16 mouse cellular contexts compared by ENCODE assay signal in genomic region chr3:38234534-38234933, GRCm38 (mm10).
DNase-seq lines count a peak whose midpoint lies in the region; ATAC-seq lines count a peak whose summit lies in the region.
"Had no signal": no experiment of that assay in that cellular context is flagged by ENCODE, and none has a peak within 500 bp of the region (broad histone marks: within the 10 kb centered on the region; RNA-seq: fewer than 3 reads in every experiment).

No protein-coding gene starts in this region.

- no peaks in the 10 kb centered on the region for H3K27me3 ChIP-seq in midbrain, embryonic 11.5 days (ENCODE audit: control insufficient read depth, insufficient read depth, low read length)
- no peaks in the 10 kb centered on the region for H3K27me3 ChIP-seq in midbrain, embryonic 14.5 days (ENCODE audit: control insufficient read depth, insufficient read depth, low read length)
- no peaks in the 10 kb centered on the region for H3K27me3 ChIP-seq in limb, embryonic 10.5 days (ENCODE audit: low read depth, poor library complexity, severe bottlenecking)
- H3K27me3 ChIP-seq in kidney, embryonic 14.5 days (ENCODE audit: control insufficient read depth, insufficient read depth, low read length) = no peaks in the 10 kb centered on the region
- H3K27me3 ChIP-seq: forebrain, embryonic 15.5 days; neural tube, embryonic 12.5 days had no signal

- H3K36me3 ChIP-seq in midbrain, embryonic 11.5 days (ENCODE audit: control insufficient read depth, insufficient read depth, low read length) = no peaks in the 10 kb centered on the region
- no peaks in the 10 kb centered on the region for H3K36me3 ChIP-seq in midbrain, embryonic 14.5 days (ENCODE audit: control insufficient read depth, insufficient read depth, low read length)
- no peaks in the 10 kb centered on the region for H3K36me3 ChIP-seq in limb, embryonic 10.5 days
- H3K36me3 ChIP-seq in kidney, embryonic 14.5 days (ENCODE audit: control insufficient read depth, insufficient read depth, low read length) = no peaks in the 10 kb centered on the region
- H3K36me3 ChIP-seq: forebrain, embryonic 15.5 days; hindbrain, embryonic 12.5 days; midbrain, embryonic 10.5 days; neural tube, embryonic 12.5 days had no signal

- WGBS in midbrain, embryonic 11.5 days = 87% methylated on average over 4 of the region's 4 CpGs
- 69% methylated on average over 4 of the region's 4 CpGs for WGBS in midbrain, embryonic 14.5 days
- WGBS in limb, embryonic 10.5 days = 91% methylated on average over 4 of the region's 4 CpGs
- WGBS in kidney, embryonic 14.5 days = 34% methylated on average over 4 of the region's 4 CpGs

- H3K4me2 ChIP-seq in midbrain, embryonic 11.5 days = no peak overlapping the region
- no peak overlapping the region for H3K4me2 ChIP-seq in midbrain, embryonic 14.5 days (ENCODE audit: low read length)
- H3K4me2 ChIP-seq in kidney, embryonic 14.5 days (replicated peaks; ENCODE audit: low read depth, low read length) = no peak overlapping the region
- H3K4me2 ChIP-seq: forebrain, embryonic 15.5 days; hindbrain, embryonic 12.5 days; neural tube, embryonic 12.5 days had no signal

- H3K27ac ChIP-seq in midbrain, embryonic 11.5 days (ENCODE audit: low read depth, low read length) = no peak overlapping the region
- no peak overlapping the region for H3K27ac ChIP-seq in midbrain, embryonic 14.5 days (replicated peaks; ENCODE audit: low read depth, low read length)
- no peak overlapping the region for H3K27ac ChIP-seq in limb, embryonic 10.5 days
- no peak overlapping the region for H3K27ac ChIP-seq in kidney, embryonic 14.5 days (ENCODE audit: low read depth, low read length)
- H3K27ac ChIP-seq: forebrain, embryonic 15.5 days; hindbrain, embryonic 12.5 days; liver, embryonic 14.5 days; macrophage; neural tube, embryonic 12.5 days had no signal

- no peak for ATAC-seq in midbrain, embryonic 11.5 days (ENCODE audit: low FRiP score)
- no peak for ATAC-seq in midbrain, embryonic 14.5 days (ENCODE audit: low FRiP score, low TSS enrichment)
- no peak for ATAC-seq in kidney, embryonic 14.5 days (ENCODE audit: low FRiP score, low TSS enrichment)
- ATAC-seq: forebrain, embryonic 15.5 days had no signal

- intact Hi-C loops in heart, postnatal 25 days (cut with DNase I) = no loop called here

- peak; percentile 30 to 44 for DNase-seq in heart, adult 9 months (ENCODE audit: low spot score in 2 of 2)
- DNase-seq in heart, postnatal 25 days (ENCODE audit: low spot score) = no peak
- peak; percentile 72 for DNase-seq in midbrain, embryonic 11.5 days (ENCODE audit: low spot score, missing footprints)
- no peak for DNase-seq in midbrain, embryonic 14.5 days
- peak; percentile 7 for DNase-seq in limb, embryonic 10.5 days (ENCODE audit: low spot score)
- no peak for DNase-seq in adrenal gland, postnatal 4 days (ENCODE audit: low spot score in 2 of 2)
- DNase-seq: cerebellum, adult 8-10 months; kidney, adult 8-10 months; kidney, postnatal 36 days had no signal

- H3K4me3 ChIP-seq in midbrain, embryonic 11.5 days (ENCODE audit: low read depth, low read length) = no peak overlapping the region
- no peak overlapping the region for H3K4me3 ChIP-seq in midbrain, embryonic 14.5 days (replicated peaks; ENCODE audit: low read depth, low read length)
- H3K4me3 ChIP-seq in limb, embryonic 10.5 days = no peak overlapping the region
- no peak overlapping the region for H3K4me3 ChIP-seq in kidney, embryonic 14.5 days (ENCODE audit: low read length)
- H3K4me3 ChIP-seq: forebrain, embryonic 15.5 days; hindbrain, embryonic 12.5 days; midbrain, embryonic 10.5 days; neural tube, embryonic 12.5 days had no signal

- peaks cover 14% of the 10 kb centered on the region for H3K4me1 ChIP-seq in midbrain, embryonic 11.5 days (ENCODE audit: control insufficient read depth, insufficient read depth, low read length)
- H3K4me1 ChIP-seq in midbrain, embryonic 14.5 days (ENCODE audit: control insufficient read depth, insufficient read depth, low read length) = peaks cover 11% of the 10 kb centered on the region
- peaks cover 26% of the 10 kb centered on the region for H3K4me1 ChIP-seq in limb, embryonic 10.5 days
- H3K4me1 ChIP-seq in kidney, embryonic 14.5 days (ENCODE audit: control insufficient read depth, insufficient read depth, low read length) = peaks cover 14% of the 10 kb centered on the region; the same call in 1 of the 2 replicates

- no peak overlapping the region for H3K9ac ChIP-seq in midbrain, embryonic 11.5 days (ENCODE audit: low read length)
- no peak overlapping the region for H3K9ac ChIP-seq in midbrain, embryonic 14.5 days (replicated peaks; ENCODE audit: low read length)
- H3K9ac ChIP-seq in kidney, embryonic 14.5 days (ENCODE audit: low read depth, low read length) = no peak overlapping the region
- H3K9ac ChIP-seq: forebrain, embryonic 15.5 days; hindbrain, embryonic 12.5 days; liver, embryonic 14.5 days; neural tube, embryonic 12.5 days had no signal

- H3K9me3 ChIP-seq in midbrain, embryonic 11.5 days (ENCODE audit: control insufficient read depth, low read length) = no peaks in the 10 kb centered on the region
- no peaks in the 10 kb centered on the region for H3K9me3 ChIP-seq in midbrain, embryonic 14.5 days (ENCODE audit: control insufficient read depth, low read length)
- no peaks in the 10 kb centered on the region for H3K9me3 ChIP-seq in limb, embryonic 10.5 days (replicated peaks)
- no peaks in the 10 kb centered on the region for H3K9me3 ChIP-seq in kidney, embryonic 14.5 days (ENCODE audit: control insufficient read depth, low read length)
- H3K9me3 ChIP-seq: forebrain, embryonic 15.5 days; hindbrain, embryonic 12.5 days; midbrain, embryonic 10.5 days; neural tube, embryonic 12.5 days had no signal

Comparison
In these comparisons a context has a peak if more than half of its experiments do, and no peak if none do; other contexts are left out.
1. DNase-seq: peak in heart, adult 9 months (2 of 2), midbrain, embryonic 11.5 days (single experiment) and limb, embryonic 10.5 days (single experiment); none in heart, postnatal 25 days (single experiment), midbrain, embryonic 14.5 days (single experiment) and adrenal gland, postnatal 4 days (0 of 2).